Mouse (Mus musculus) heart, postnatal 0 days (tissue): ENCODE results near the gene Ccdc27.

Experiments
- CTCF ChIP-seq: IDR thresholded peaks from 2 replicates; pipeline ENCODE4 v1.5.1; 2016; ENCODE audit warnings: antibody characterized with exemption, control low read depth, low read depth
- EP300 ChIP-seq: IDR thresholded peaks from 2 replicates; pipeline ENCODE4 v1.6.1; 2016; ENCODE audit warnings: antibody characterized with exemption, low read depth

GRCm38 (mm10) chr4:154051401-154051800, 8.9 kb upstream of the Ccdc27 start:
- TF ChIP-seq CTCF: no peak
- no peak for TF ChIP-seq EP300
